Mouse (Mus musculus) lung, postnatal 0 days (tissue): ENCODE data around the gene Ncor2. TPM values are rescaled to one million over a fixed set of nuclear protein-coding genes. Genes with fewer than 3 reads are reported as not detected.

ENCODE experiments used
- ATAC-seq: fragments of 200-750 bp; cut with Nextera tagmentation; 2 replicates; pipeline ENCODE4 v1.8.0; 2017; ENCODE audit warnings: moderate library complexity
- DNase-seq: peaks from one replicate; pipeline ENCODE4 v3.0.0-alpha.2; 2016; ENCODE audit warnings: low spot score
- H3K27ac ChIP-seq: fragments of 300-500 bp; sonication (generic); 2 replicates; pipeline ENCODE4 v1.5.1; 2014; ENCODE audit warnings: antibody characterized with exemption, mild to moderate bottlenecking, low read length, mixed read lengths
- H3K27me3 ChIP-seq: fragments of 300-500 bp; sonication (generic); replicated peaks from 2 replicates; pipeline ENCODE4 v1.6.1; 2014; ENCODE audit warnings: low read length, mixed read lengths; ENCODE audit not compliant: insufficient read depth
- H3K36me3 ChIP-seq: fragments of 300-500 bp; sonication (generic); 2 replicates; pipeline ENCODE4 v1.6.1; 2014; ENCODE audit warnings: low read length, mixed read lengths; ENCODE audit not compliant: insufficient read depth
- H3K4me1 ChIP-seq: fragments of 300-500 bp; sonication (generic); 2 replicates; pipeline ENCODE4 v1.6.1; 2014; ENCODE audit warnings: antibody characterized with exemption, low read depth, low read length, mixed read lengths; ENCODE audit not compliant: insufficient read depth
- H3K4me2 ChIP-seq: fragments of 300-500 bp; sonication (generic); replicated peaks from 2 replicates; pipeline ENCODE4 v1.6.1; 2014; ENCODE audit warnings: low read depth, mild to moderate bottlenecking, low read length, moderate library complexity, mixed read lengths
- H3K4me3 ChIP-seq: fragments of 300-500 bp; sonication (generic); 2 replicates; pipeline ENCODE4 v1.5.1; 2014; ENCODE audit warnings: low read depth, low read length
- H3K9ac ChIP-seq: fragments of 300-500 bp; sonication (generic); replicated peaks from 2 replicates; pipeline ENCODE4 v1.6.1; 2014; ENCODE audit warnings: low read depth, mild to moderate bottlenecking
- H3K9me3 ChIP-seq: fragments of 300-500 bp; sonication (generic); 2 replicates; pipeline ENCODE4 v1.6.1; 2016; ENCODE audit warnings: low read length, mixed read lengths
- CTCF ChIP-seq: IDR thresholded peaks from 2 replicates; pipeline ENCODE4 v1.5.1; 2016; ENCODE audit warnings: antibody characterized with exemption, mild to moderate bottlenecking
- EP300 ChIP-seq: IDR thresholded peaks from 2 replicates; pipeline ENCODE4 v1.6.1; 2016; ENCODE audit warnings: antibody characterized with exemption, mild to moderate bottlenecking, control low read depth
- WGBS: fragments of 180-500 bp; shearing (Covaris S2); extraction: QIAGEN DNeasy Blood & Tissue Kit; methylation state at CpG from one replicate; pipeline ENCODE4 v1.1.7; 2014; 5-methylcytosine and 5-hydroxymethylcytosine counted together
- polyA plus RNA-seq: library from polyadenylated mRNA; unstranded; fragments of >200 nt; fragmentation: Nextera tagmentation; extraction: Ambion mirVana; gene quantifications from 2 replicates; pipeline ENCODE4 v1.2.1, GENCODE M21; 2015

The Ncor2 gene
- polyA plus RNA-seq, 1 experiment from 2014 or later = 20.2 TPM

- ATAC-seq = peak; percentile 75
- peak within 1 kb of the TSS; percentile 53 for H3K4me2 ChIP-seq
- no peaks in the 10 kb centered on the region; the same call in 1 of the 2 replicates for H3K27me3 ChIP-seq
- no peaks in the 10 kb centered on the region for H3K9me3 ChIP-seq
- H3K27ac ChIP-seq = no peak within 1 kb of the TSS
- no peak within 1 kb of the TSS for H3K9ac ChIP-seq
- H3K36me3 ChIP-seq = no peaks in the 10 kb centered on the region
- 4% methylated on average over 32 of the region's 41 CpGs for WGBS
- peaks cover 3% of the 10 kb centered on the region; the same call in 1 of the 2 replicates for H3K4me1 ChIP-seq
- no peak for TF ChIP-seq CTCF
- TF ChIP-seq EP300 = no peak
- peak within 1 kb of the TSS; percentile 25; the same call in 1 of the 2 replicates for H3K4me3 ChIP-seq
- peak; percentile 71 for DNase-seq
These were observed 175.8 kb downstream of the Ncor2 start, which contains the start of gene Rflna for GRCm38 (mm10) chr5:125002969-125003872. Gene Rflna, plus strand, starts transcription at chr5:125003221.

- no peak overlapping the region for H3K9ac ChIP-seq
- H3K4me2 ChIP-seq = no peak overlapping the region
- no peak overlapping the region for H3K4me3 ChIP-seq
- no peaks in the 10 kb centered on the region for H3K9me3 ChIP-seq
- ATAC-seq = no peak
- DNase-seq = no peak
- H3K27me3 ChIP-seq = no peaks in the 10 kb centered on the region; the same call in 1 of the 2 replicates
- H3K4me1 ChIP-seq = peaks cover 3% of the 10 kb centered on the region; the same call in 1 of the 2 replicates
- TF ChIP-seq EP300 (no peak), CTCF (no peak)
- 70% methylated on average over 10 of the region's 10 CpGs for WGBS
- H3K36me3 ChIP-seq = no peaks in the 10 kb centered on the region
- H3K27ac ChIP-seq = no peak overlapping the region
These were observed 178.2 kb downstream of the Ncor2 start for GRCm38 (mm10) chr5:125000756-125001250.

GRCm38 (mm10) chr5:124997913-124998312 is 181.1 kb downstream of the Ncor2 start:
- no peak overlapping the region for H3K4me3 ChIP-seq
- WGBS = 85% methylated on average over 4 of the region's 4 CpGs
- no peak overlapping the region for H3K4me2 ChIP-seq
- H3K9ac ChIP-seq = no peak overlapping the region
- DNase-seq (no peak), ATAC-seq (no peak)
- TF ChIP-seq EP300 = no peak
- no peak for TF ChIP-seq CTCF
- H3K27me3 ChIP-seq = no peaks in the 10 kb centered on the region
- no peaks in the 10 kb centered on the region for H3K9me3 ChIP-seq
- H3K4me1 ChIP-seq = no peaks in the 10 kb centered on the region
- H3K27ac ChIP-seq = no peak overlapping the region
- no peaks in the 10 kb centered on the region for H3K36me3 ChIP-seq

- Histone ChIP-seq H3K4me3 (no peak overlapping the region), H3K9me3 (no peaks in the 10 kb centered on the region), H3K27ac (no peak overlapping the region), H3K4me1 (peaks cover 5% of the 10 kb centered on the region; the same call in 1 of the 2 replicates), H3K4me2 (no peak overlapping the region), H3K27me3 (no peaks in the 10 kb centered on the region), H3K9ac (no peak overlapping the region), H3K36me3 (no peaks in the 10 kb centered on the region)
- 45% methylated on average over 6 of the region's 6 CpGs for WGBS
- DNase-seq (no peak), ATAC-seq (0 out of 2 replicates have a peak, but pooled peaks have one; percentile 33)
- no peak for TF ChIP-seq EP300
- TF ChIP-seq CTCF = no peak
These were observed 182.2 kb downstream of the Ncor2 start for GRCm38 (mm10) chr5:124996816-124997215.

GRCm38 (mm10) chr5:124992891-124993290 is 186.1 kb downstream of the Ncor2 start:
- DNase-seq (peak; percentile 42), ATAC-seq (no peak)
- Histone ChIP-seq H3K27me3 (no peaks in the 10 kb centered on the region), H3K4me3 (no peak overlapping the region), H3K4me1 (peaks cover 5% of the 10 kb centered on the region; the same call in 1 of the 2 replicates), H3K36me3 (no peaks in the 10 kb centered on the region), H3K27ac (no peak overlapping the region), H3K4me2 (0 out of 2 replicates have a peak overlapping the region, but pooled peaks have one; percentile 5), H3K9me3 (no peaks in the 10 kb centered on the region), H3K9ac (no peak overlapping the region)
- no peak for TF ChIP-seq EP300
- TF ChIP-seq CTCF = no peak
- WGBS = 26% methylated on average over 11 of the region's 11 CpGs

- ATAC-seq = no peak
- TF ChIP-seq EP300 (no peak), CTCF (no peak)
- Histone ChIP-seq H3K4me2 (no peak overlapping the region), H3K4me3 (no peak overlapping the region), H3K36me3 (no peaks in the 10 kb centered on the region), H3K27ac (no peak overlapping the region), H3K4me1 (peaks cover 5% of the 10 kb centered on the region; the same call in 1 of the 2 replicates), H3K27me3 (no peaks in the 10 kb centered on the region), H3K9me3 (no peaks in the 10 kb centered on the region), H3K9ac (no peak overlapping the region)
- 68% methylated on average over 8 of the region's 8 CpGs for WGBS
- DNase-seq = no peak
These were observed 186.7 kb downstream of the Ncor2 start for GRCm38 (mm10) chr5:124992323-124992722.
